Mouse (Mus musculus): ENCODE measurements around the gene Pmepa1.

DNA sequence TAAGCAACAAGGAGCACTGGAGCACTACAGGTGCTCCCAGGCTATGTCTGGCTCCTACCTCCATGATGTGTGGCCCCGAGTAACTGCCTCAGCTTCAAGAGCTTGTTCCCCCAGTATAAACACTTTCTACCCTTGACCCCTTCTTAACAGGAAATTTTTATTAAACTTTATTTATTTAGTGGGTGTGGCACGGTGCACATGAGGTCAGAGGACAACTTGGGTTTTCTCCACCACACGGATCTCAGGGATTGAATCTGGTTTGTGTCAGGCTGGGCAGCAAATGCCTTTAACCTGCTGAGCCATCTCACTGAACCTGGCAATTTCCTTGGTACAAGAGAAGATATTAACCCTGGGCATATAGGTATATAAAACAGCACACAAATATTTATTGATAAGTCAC is 32.2 kb downstream of the Pmepa1 start:
- TF ChIP-seq EP300 (IDR thresholded peaks at IDR 0.05) (no peak), CTCF (IDR thresholded peaks at IDR 0.05) (no peak)

All from lung, postnatal 0 days (tissue).